Mouse (Mus musculus): ENCODE results near the gene Atpaf2. TPM values are rescaled to one million over a fixed set of nuclear protein-coding genes. Genes with fewer than 3 reads are reported as not detected.

Gene Atpaf2
- polyA plus RNA-seq, 1 experiment from 2014 or later: 54.8 TPM

- DNase-seq (ENCODE audit: extremely low spot score, low spot score): no peak
- Histone ChIP-seq H3K9me3 (no peaks in the 10 kb centered on the region), H3K27ac (no peak overlapping the region), H3K4me1 (peaks cover 12% of the 10 kb centered on the region), H3K27me3 (ENCODE audit: poor library complexity, severe bottlenecking) (no peaks in the 10 kb centered on the region), H3K4me3 (no peak overlapping the region), H3K36me3 (replicated peaks) (no peaks in the 10 kb centered on the region)
- WGBS: 48% methylated on average over 1 of the region's 1 CpGs
Measured at GRCm38 (mm10) chr11:60357116-60357515, 61.1 kb downstream of the Atpaf2 start.

DNA sequence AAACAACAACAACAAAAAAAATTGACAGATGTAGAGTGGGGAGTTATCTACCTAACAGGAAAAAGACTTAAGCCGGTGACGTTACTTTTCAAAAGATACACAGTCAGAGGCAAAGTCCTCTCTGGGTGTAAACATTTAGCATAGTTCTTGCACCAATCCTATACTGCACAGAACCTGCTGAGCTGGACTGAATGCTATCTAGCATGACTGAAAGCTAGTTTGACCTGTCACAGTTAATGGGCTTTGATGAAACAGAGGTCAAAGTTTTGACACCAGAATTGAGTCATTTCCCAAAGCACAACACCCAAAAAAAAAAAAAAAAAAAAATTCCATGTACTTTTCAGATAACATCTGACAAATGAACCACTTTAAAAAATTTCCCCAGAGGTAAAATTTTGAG lies 62.3 kb downstream of the Atpaf2 start:
- 94% methylated on average over 2 of the region's 2 CpGs for WGBS
- H3K9me3 ChIP-seq: no peaks in the 10 kb centered on the region
- peaks cover 21% of the 10 kb centered on the region for H3K4me1 ChIP-seq
- H3K27me3 ChIP-seq (ENCODE audit: poor library complexity, severe bottlenecking): no peaks in the 10 kb centered on the region
- H3K36me3 ChIP-seq (replicated peaks): no peaks in the 10 kb centered on the region
- no peak overlapping the region for H3K27ac ChIP-seq
- DNase-seq (ENCODE audit: extremely low spot score, low spot score): no peak
- no peak overlapping the region for H3K4me3 ChIP-seq

GRCm38 (mm10) chr11:60352559-60353411 lies 65.5 kb downstream of the Atpaf2 start, which contains the start of the genes Tom1l2 and Drc3:
Gene Tom1l2, minus strand, starts transcription at chr11:60352905.
Gene Drc3, plus strand, starts transcription at chr11:60353329.
- under 1% methylated on average over 57 of the region's 57 CpGs for WGBS
- H3K4me3 ChIP-seq: peak within 1 kb of the TSS; percentile 68
- peak; percentile 100 for DNase-seq (ENCODE audit: extremely low spot score, low spot score)
- H3K36me3 ChIP-seq (replicated peaks): no peaks in the 10 kb centered on the region
- peaks cover 21% of the 10 kb centered on the region for H3K4me1 ChIP-seq
- peak within 1 kb of the TSS; percentile 79 for H3K27ac ChIP-seq
- no peaks in the 10 kb centered on the region for H3K27me3 ChIP-seq (ENCODE audit: poor library complexity, severe bottlenecking)
- no peaks in the 10 kb centered on the region for H3K9me3 ChIP-seq

GRCm38 (mm10) chr11:60351925-60352371 lies 66.3 kb downstream of the Atpaf2 start:
- H3K36me3 ChIP-seq (replicated peaks): no peaks in the 10 kb centered on the region
- H3K27ac ChIP-seq: peak overlapping the region; percentile 79; the same call in 1 of the 2 replicates
- peak overlapping the region; percentile 68 for H3K4me3 ChIP-seq
- H3K9me3 ChIP-seq: no peaks in the 10 kb centered on the region
- H3K27me3 ChIP-seq (ENCODE audit: poor library complexity, severe bottlenecking): no peaks in the 10 kb centered on the region
- WGBS: 26% methylated on average over 11 of the region's 11 CpGs
- no peak for DNase-seq (ENCODE audit: extremely low spot score, low spot score)
- H3K4me1 ChIP-seq: peaks cover 21% of the 10 kb centered on the region

- Histone ChIP-seq H3K27ac (no peak overlapping the region), H3K9me3 (no peaks in the 10 kb centered on the region), H3K4me3 (peak overlapping the region; percentile 68; the same call in 1 of the 2 replicates), H3K4me1 (peaks cover 21% of the 10 kb centered on the region), H3K27me3 (ENCODE audit: poor library complexity, severe bottlenecking) (no peaks in the 10 kb centered on the region), H3K36me3 (replicated peaks) (no peaks in the 10 kb centered on the region)
- no peak for DNase-seq (ENCODE audit: extremely low spot score, low spot score)
- WGBS: 68% methylated on average over 2 of the region's 2 CpGs
Measured at GRCm38 (mm10) chr11:60351388-60351787, 66.9 kb downstream of the Atpaf2 start.

Other genes starting within 250 kb of the Atpaf2 start
- gene Srebf1, start 195.9 kb downstream of the Atpaf2 start, polyA plus RNA-seq (2016; fragmentation: Nextera tagmentation; extraction: Ambion mirVana): 59.3 and 66.1 TPM in 2 replicates
- 18.0 TPM in 2 replicates for gene Tom1l2, start 65.6 kb downstream of the Atpaf2 start, polyA plus RNA-seq (2016; fragmentation: Nextera tagmentation; extraction: Ambion mirVana)
- gene Drc3, start 65.1 kb downstream of the Atpaf2 start, polyA plus RNA-seq (2016; fragmentation: Nextera tagmentation; extraction: Ambion mirVana): 1.5 and 1.6 TPM in 2 replicates
- gene Gid4, start 1.3 kb downstream of the Atpaf2 start, polyA plus RNA-seq (2016; fragmentation: Nextera tagmentation; extraction: Ambion mirVana): 29.5 and 33.5 TPM in 2 replicates
- 129 and 130 TPM in 2 replicates for gene Drg2, start 36.1 kb upstream of the Atpaf2 start, polyA plus RNA-seq (2016; fragmentation: Nextera tagmentation; extraction: Ambion mirVana)
- gene Myo15, start 50.9 kb upstream of the Atpaf2 start, polyA plus RNA-seq (2016; fragmentation: Nextera tagmentation; extraction: Ambion mirVana): 0.02 and 0.10 TPM in 2 replicates
- 32.3 and 39.9 TPM in 2 replicates for gene Alkbh5, start 117.9 kb upstream of the Atpaf2 start, polyA plus RNA-seq (2016; fragmentation: Nextera tagmentation; extraction: Ambion mirVana)

Data from forebrain, embryonic 10.5 days (tissue).